Mouse (Mus musculus) hindbrain, embryonic 14.5 days (tissue): Measurements from ENCODE around the gene Cdk5r2. TPM values are rescaled to one million over a fixed set of nuclear protein-coding genes. Genes with fewer than 3 reads are reported as not detected.

ENCODE experiments used
- ATAC-seq: fragments of 200-750 bp; cut with Nextera tagmentation; 2 replicates; pipeline ENCODE4 v1.8.0; 2017; ENCODE audit warnings: moderate number of reproducible peaks, mild to moderate bottlenecking, moderate TSS enrichment, moderate library complexity; ENCODE audit not compliant: low FRiP score
- DNase-seq: peaks from one replicate; pipeline ENCODE4 v3.0.0-alpha.2; 2015; ENCODE audit warnings: low spot score
- H3K27ac ChIP-seq: fragments of 300-500 bp; sonication (generic); 2 replicates; pipeline ENCODE4 v1.5.1; 2014; ENCODE audit warnings: mild to moderate bottlenecking, moderate library complexity
- H3K27me3 ChIP-seq: fragments of 300-500 bp; sonication (generic); 2 replicates; pipeline ENCODE4 v1.6.1; 2014; ENCODE audit warnings: mild to moderate bottlenecking, low read length, mixed read lengths; ENCODE audit not compliant: control insufficient read depth, insufficient read depth
- H3K36me3 ChIP-seq: fragments of 300-500 bp; sonication (generic); replicated peaks from 2 replicates; pipeline ENCODE4 v1.6.1; 2014; ENCODE audit not compliant: control insufficient read depth, insufficient read depth
- H3K4me1 ChIP-seq: fragments of 300-500 bp; sonication (generic); replicated peaks from 2 replicates; pipeline ENCODE4 v1.6.1; 2014; ENCODE audit warnings: antibody characterized with exemption, low read length, mixed read lengths; ENCODE audit not compliant: control insufficient read depth, insufficient read depth
- H3K4me2 ChIP-seq: fragments of 300-500 bp; sonication (generic); replicated peaks from 2 replicates; pipeline ENCODE4 v1.6.1; 2014; ENCODE audit warnings: mild to moderate bottlenecking, moderate library complexity
- H3K4me3 ChIP-seq: fragments of 300-500 bp; sonication (generic); replicated peaks from 2 replicates; pipeline ENCODE4 v1.5.1; 2014; ENCODE audit warnings: mild to moderate bottlenecking, low read length
- H3K9ac ChIP-seq: fragments of 300-500 bp; sonication (generic); 2 replicates; pipeline ENCODE4 v1.6.1; 2014
- H3K9me3 ChIP-seq: fragments of 300-500 bp; sonication (generic); 2 replicates; pipeline ENCODE4 v1.6.1; 2016; ENCODE audit warnings: low read length; ENCODE audit not compliant: control insufficient read depth
- WGBS: fragments of 180-500 bp; shearing (Covaris S2); extraction: QIAGEN DNeasy Blood & Tissue Kit; methylation state at CpG from one replicate; pipeline ENCODE4 v1.1.7; 2014; 5-methylcytosine and 5-hydroxymethylcytosine counted together
- microRNA counts: library from miRNA; unstranded; fragments of <30 nt; microRNA quantifications from one replicate; lab custom pipeline; 2016
- microRNA-seq: library from miRNA; unstranded; fragments of <30 nt; microRNA quantifications from one replicate; pipeline ENCODE4, GENCODE M21; 2016
- polyA plus RNA-seq: library from polyadenylated mRNA; unstranded; fragments of >200 nt; fragmentation: Nextera tagmentation; extraction: Ambion mirVana; gene quantifications from 2 replicates; pipeline ENCODE4 v1.2.1, GENCODE M21; 2014

Gene Cdk5r2
- polyA plus RNA-seq, 1 experiment from 2014 or later, result 23.3 TPM

DNA sequence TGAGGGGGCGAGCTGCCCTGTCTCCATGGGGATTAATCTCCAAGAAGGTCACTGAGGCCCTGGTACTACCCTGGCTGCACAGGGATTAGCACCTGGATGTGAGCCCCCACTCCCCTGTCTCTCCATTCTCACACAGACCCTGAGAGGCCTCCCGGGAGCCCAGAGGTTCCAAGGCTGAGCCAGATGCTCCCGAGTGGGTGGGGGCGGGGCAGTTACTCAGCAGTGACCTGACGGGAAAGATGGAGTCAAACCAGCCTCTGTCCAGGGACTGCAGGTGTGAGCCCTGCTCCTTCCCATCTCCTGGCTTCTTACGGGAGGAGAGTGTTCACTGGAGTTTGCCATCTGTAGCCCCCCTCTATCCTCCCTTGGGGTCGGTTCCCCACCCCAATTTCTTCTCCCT lies 43.2 kb downstream of the Cdk5r2 start:
- 4% methylated on average over 7 of the region's 7 CpGs for WGBS
- no peak overlapping the region for H3K4me3 ChIP-seq
- H3K36me3 ChIP-seq, result no peaks in the 10 kb centered on the region
- peaks cover 18% of the 10 kb centered on the region for H3K4me1 ChIP-seq
- no peak overlapping the region for H3K27ac ChIP-seq
- ATAC-seq (no peak), DNase-seq (no peak)
- no peaks in the 10 kb centered on the region for H3K9me3 ChIP-seq
- H3K27me3 ChIP-seq, result peaks cover 95% of the 10 kb centered on the region
- no peak overlapping the region for H3K4me2 ChIP-seq
- H3K9ac ChIP-seq, result no peak overlapping the region

DNA sequence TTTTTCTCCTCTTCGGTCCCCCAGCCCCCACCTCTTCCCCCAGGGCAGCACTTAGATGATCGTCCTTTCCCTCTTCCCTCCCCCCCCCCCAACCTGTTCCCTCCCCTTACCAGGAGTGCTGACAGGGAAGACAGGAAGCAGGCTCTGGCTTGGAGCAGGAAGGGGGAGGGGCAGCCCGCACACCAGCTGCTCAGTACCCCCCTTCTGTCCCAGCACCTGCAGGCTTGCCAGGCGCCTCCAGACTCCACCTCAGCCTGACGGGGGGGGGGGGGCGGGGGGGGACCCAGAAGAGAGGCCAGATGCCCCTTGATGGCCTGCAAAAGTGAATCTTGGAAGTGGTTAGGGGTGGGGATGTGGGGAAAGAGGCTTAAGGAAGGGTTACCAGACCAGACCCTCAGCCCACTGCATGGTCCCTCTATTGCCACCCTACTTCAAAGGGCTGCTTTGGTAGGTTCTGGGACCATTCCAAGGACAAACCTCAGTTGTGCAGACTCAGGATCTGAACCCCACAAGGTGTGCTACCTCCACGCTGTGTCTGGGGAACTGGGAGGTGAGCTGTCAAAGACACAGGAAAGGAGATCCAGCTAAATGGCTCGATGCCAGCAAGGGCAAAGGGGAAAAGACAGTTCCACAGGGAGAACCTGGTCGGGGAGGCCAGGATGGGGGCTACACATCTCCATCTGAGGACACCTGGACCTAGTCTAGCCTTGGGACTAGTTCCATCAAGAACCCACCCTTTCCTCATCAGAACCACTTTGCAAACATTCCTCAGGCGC lies 44.1 kb downstream of the Cdk5r2 start:
- peaks cover 14% of the 10 kb centered on the region for H3K4me1 ChIP-seq
- H3K27ac ChIP-seq, result no peak overlapping the region
- no peak for ATAC-seq
- WGBS, result 9% methylated on average over 7 of the region's 10 CpGs
- H3K9me3 ChIP-seq, result no peaks in the 10 kb centered on the region
- peaks cover 95% of the 10 kb centered on the region for H3K27me3 ChIP-seq
- H3K36me3 ChIP-seq, result no peaks in the 10 kb centered on the region
- no peak overlapping the region for H3K4me2 ChIP-seq
- H3K9ac ChIP-seq, result no peak overlapping the region
- H3K4me3 ChIP-seq, result no peak overlapping the region
- no peak for DNase-seq

DNA sequence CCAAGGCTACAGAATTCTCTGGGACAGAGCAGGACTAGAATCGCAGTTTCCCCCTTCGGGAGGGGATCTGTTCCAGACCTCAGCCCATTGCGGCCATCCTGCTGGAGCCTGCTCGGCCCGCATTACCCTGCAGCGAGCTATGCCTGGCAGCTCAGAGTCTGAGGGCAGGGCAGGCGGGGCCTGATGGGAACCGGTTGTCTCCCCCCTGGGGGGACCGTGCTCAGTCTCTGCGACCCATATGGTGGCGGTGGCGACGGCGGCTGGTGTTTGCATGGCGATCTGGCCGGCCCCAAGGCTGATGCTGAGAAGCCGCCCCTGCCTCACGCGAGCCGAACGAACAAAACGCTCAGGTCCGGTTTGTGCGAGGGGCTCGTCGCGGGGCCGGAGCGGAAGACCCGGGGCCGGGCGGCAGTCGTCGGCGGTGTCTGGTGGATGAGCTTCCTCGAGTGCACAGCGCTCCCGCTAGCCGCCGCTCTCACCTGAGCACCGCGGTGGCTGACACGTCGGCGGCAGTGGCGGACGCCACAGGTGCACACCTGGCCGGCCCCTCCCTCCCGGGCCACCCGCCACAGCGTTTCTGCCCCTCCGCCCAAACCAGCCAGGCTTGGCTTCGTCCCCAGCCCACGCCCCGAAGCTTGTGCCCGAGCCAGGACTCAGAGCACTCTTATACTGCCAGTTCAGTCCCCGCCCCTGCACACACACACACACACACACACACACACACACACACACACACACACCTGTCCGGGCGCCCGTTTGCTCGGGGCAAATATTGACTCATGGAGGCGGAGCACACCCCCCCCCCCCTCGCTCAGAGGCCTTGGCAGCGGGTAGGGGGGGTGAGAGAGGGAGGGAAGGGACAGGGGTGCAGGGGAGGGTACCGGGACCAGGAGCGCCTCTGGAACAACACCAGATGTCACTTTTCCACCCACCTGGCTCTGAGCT lies 45.9 kb downstream of the Cdk5r2 start:
- no peak overlapping the region for H3K27ac ChIP-seq
- ATAC-seq (peak; percentile 29; the same call in 1 of the 2 replicates), DNase-seq (no peak)
- H3K4me3 ChIP-seq, result peak overlapping the region; percentile 29
- peaks cover 80% of the 10 kb centered on the region for H3K27me3 ChIP-seq
- H3K4me1 ChIP-seq, result peaks cover 14% of the 10 kb centered on the region
- H3K9ac ChIP-seq, result peak overlapping the region; percentile 28; the same call in 1 of the 2 replicates
- whole genome bisulfite sequencing, result 1% methylated on average over 65 of the region's 66 CpGs
- peak overlapping the region; percentile 55 for H3K4me2 ChIP-seq
- H3K36me3 ChIP-seq, result no peaks in the 10 kb centered on the region
- no peaks in the 10 kb centered on the region for H3K9me3 ChIP-seq

DNA sequence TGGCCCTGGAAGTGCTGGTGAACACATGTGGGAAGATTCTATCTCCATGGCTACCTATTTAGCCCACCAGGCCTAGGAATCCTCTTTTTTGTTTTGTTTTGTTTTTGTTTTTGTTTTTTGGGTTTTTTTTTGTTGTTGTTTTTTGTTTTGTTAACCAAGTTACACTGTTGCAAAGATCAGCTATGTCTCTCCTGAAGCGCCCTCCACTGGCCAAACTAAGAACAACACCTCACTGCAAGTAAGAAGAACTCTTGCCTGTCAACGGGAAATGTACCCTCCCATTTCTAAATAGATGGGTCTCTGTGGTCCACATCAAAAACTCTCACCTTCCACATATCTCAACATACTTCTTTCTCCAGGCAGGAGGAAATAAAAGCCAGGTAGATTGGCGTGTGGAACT lies 47.0 kb downstream of the Cdk5r2 start:
- no peak overlapping the region for H3K4me2 ChIP-seq
- DNase-seq (peak; percentile 72), ATAC-seq (no peak)
- H3K9me3 ChIP-seq, result no peaks in the 10 kb centered on the region
- no peak overlapping the region for H3K9ac ChIP-seq
- no peaks in the 10 kb centered on the region for H3K36me3 ChIP-seq
- H3K4me3 ChIP-seq, result no peak overlapping the region
- peaks cover 14% of the 10 kb centered on the region for H3K4me1 ChIP-seq
- H3K27ac ChIP-seq, result no peak overlapping the region
- 9% methylated on average over 3 of the region's 3 CpGs for WGBS
- peaks cover 70% of the 10 kb centered on the region for H3K27me3 ChIP-seq

DNA sequence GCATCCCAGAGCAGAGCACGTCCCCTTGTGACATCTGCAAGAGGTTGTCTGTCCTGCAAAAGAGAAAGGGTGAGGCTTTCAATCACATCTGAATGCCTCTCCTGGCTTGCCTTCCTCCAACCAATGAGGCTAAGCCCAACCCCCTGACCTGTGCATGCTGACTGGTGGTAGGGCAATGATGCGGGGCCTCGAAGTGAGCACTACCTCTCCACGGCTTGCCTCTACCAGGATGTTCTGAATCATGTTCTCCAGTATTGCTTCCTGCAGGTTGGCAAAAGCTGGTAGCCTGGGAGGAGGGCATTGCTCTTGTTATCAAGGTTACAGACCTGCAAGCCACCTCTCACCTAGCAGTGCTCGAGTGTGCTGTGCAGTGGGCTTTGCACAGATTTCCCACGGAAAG lies 47.5 kb downstream of the Cdk5r2 start:
- 22% methylated on average over 6 of the region's 6 CpGs for whole genome bisulfite sequencing
- Histone ChIP-seq H3K9ac (no peak overlapping the region), H3K9me3 (no peaks in the 10 kb centered on the region), H3K4me2 (no peak overlapping the region), H3K27ac (no peak overlapping the region), H3K36me3 (no peaks in the 10 kb centered on the region), H3K27me3 (peaks cover 65% of the 10 kb centered on the region), H3K4me3 (no peak overlapping the region), H3K4me1 (peaks cover 14% of the 10 kb centered on the region)
- DNase-seq (no peak), ATAC-seq (no peak)

MicroRNAs encoded within 50 kb of the gene (microRNA counts, 519-probe panel; counts per million panel counts)
- not detected for microRNA mmu-miR-375 (lab: Ali Mortazavi, UCI)

Small RNA genes lying within 50 kb of the gene (microRNA-seq; reads per million reads assigned to microRNA genes)
- gene Mir375, result 607 reads per million, percentile 73 among the genes with 10 or more reads in this experiment

Other genes with a start within 250 kb of the Cdk5r2 start
- 12.1 and 14.7 TPM in 2 replicates for gene Ttll4, start 193.2 kb upstream of the Cdk5r2 start, polyA plus RNA-seq
- 1.9 and 3.2 TPM in 2 replicates for gene Cyp27a1, start 141.4 kb upstream of the Cdk5r2 start, polyA plus RNA-seq
- gene Prkag3, start 105.7 kb upstream of the Cdk5r2 start, polyA plus RNA-seq, result not detected in 2 replicates
- gene Wnt6, start 83.0 kb upstream of the Cdk5r2 start, polyA plus RNA-seq, result 4.4 TPM in 2 replicates
- gene Wnt10a, start 63.4 kb upstream of the Cdk5r2 start, polyA plus RNA-seq, result 0.13 and 0.21 TPM in 2 replicates
- gene Fev, start 30.5 kb downstream of the Cdk5r2 start, polyA plus RNA-seq, result 5.2 and 5.8 TPM in 2 replicates
- 2.0 and 2.1 TPM in 2 replicates for gene Cryba2, start 38.2 kb downstream of the Cdk5r2 start, polyA plus RNA-seq
- gene Cfap65, start 80.7 kb downstream of the Cdk5r2 start, polyA plus RNA-seq, result 1.2 and 1.4 TPM in 2 replicates
- gene Ihh, start 96.7 kb downstream of the Cdk5r2 start, polyA plus RNA-seq, result 0.32 and 0.35 TPM in 2 replicates